Mouse (Mus musculus): ENCODE data around the gene Nectin4.
A peak's percentile ranks its signal among the peaks of the same experiment; 100 is the strongest.

The Nectin4 gene

GRCm38 (mm10) chr1:171411492-171411941, 41.6 kb downstream of the Nectin4 start:
- DNase-seq (ENCODE audit: low read depth in 2 of 2, low spot score in 2 of 2): peak in 1 of 2 experiments; percentile 31

GRCm38 (mm10) chr1:171412001-171412441, 42.1 kb downstream of the Nectin4 start:
- peak; percentile 23 to 50 for DNase-seq (ENCODE audit: low read depth in 2 of 2, low spot score in 2 of 2)

GRCm38 (mm10) chr1:171412446-171412845, 42.5 kb downstream of the Nectin4 start:
- DNase-seq (ENCODE audit: low read depth in 2 of 2, low spot score in 2 of 2): peak in 1 of 2 experiments; percentile 11

GRCm38 (mm10) chr1:171413608-171414007, 43.7 kb downstream of the Nectin4 start:
- DNase-seq (ENCODE audit: low read depth in 2 of 2, low spot score in 2 of 2): no peak

- no peak for DNase-seq (ENCODE audit: low read depth in 2 of 2, low spot score in 2 of 2)
Observed at GRCm38 (mm10) chr1:171418660-171419059, 48.8 kb downstream of the Nectin4 start, which contains the start of gene Tstd1. Tstd1 (plus strand) TSS chr1:171418872.

- DNase-seq (ENCODE audit: low read depth in 2 of 2, low spot score in 2 of 2): no peak
Observed at GRCm38 (mm10) chr1:171419291-171419882, 49.5 kb downstream of the Nectin4 start.

- DNase-seq (ENCODE audit: low read depth in 2 of 2, low spot score in 2 of 2): no peak
Observed at GRCm38 (mm10) chr1:171419905-171420304, 50.0 kb downstream of the Nectin4 start.

- no peak for DNase-seq (ENCODE audit: low read depth in 2 of 2, low spot score in 2 of 2)
Observed at GRCm38 (mm10) chr1:171422504-171423095, 52.7 kb downstream of the Nectin4 start.

GRCm38 (mm10) chr1:171424638-171425037, 54.7 kb downstream of the Nectin4 start:
- DNase-seq (ENCODE audit: low read depth in 2 of 2, low spot score in 2 of 2): no peak

GRCm38 (mm10) chr1:171425126-171425525, 55.2 kb downstream of the Nectin4 start:
- no peak for DNase-seq (ENCODE audit: low read depth in 2 of 2, low spot score in 2 of 2)

- no peak for DNase-seq (ENCODE audit: low read depth in 2 of 2, low spot score in 2 of 2)
Observed at GRCm38 (mm10) chr1:171432158-171432557, 62.3 kb downstream of the Nectin4 start.

- DNase-seq (ENCODE audit: low read depth in 2 of 2, low spot score in 2 of 2): no peak
Observed at GRCm38 (mm10) chr1:171435288-171435814, 65.5 kb downstream of the Nectin4 start.

- no peak for DNase-seq (ENCODE audit: low read depth in 2 of 2, low spot score in 2 of 2)
Observed at GRCm38 (mm10) chr1:171435974-171436373, 66.1 kb downstream of the Nectin4 start.

- peak; percentile 36 to 56 for DNase-seq (ENCODE audit: low read depth in 2 of 2, low spot score in 2 of 2)
Observed at GRCm38 (mm10) chr1:171437264-171438013, 67.5 kb downstream of the Nectin4 start, which contains the start of gene F11r. F11r (plus strand) TSS chr1:171437535.
